Mouse (Mus musculus) 3134 (cell line): Measurements from ENCODE around the gene Lpxn.

ENCODE experiments used
- DNase-seq: peaks from one replicate; pipeline ENCODE4 v3.0.0-alpha.2; 2011; ENCODE audit warnings: low spot score; ENCODE audit not compliant: insufficient read length; ENCODE audit errors: extremely low read depth

Gene Lpxn

GRCm38 (mm10) chr19:12802830-12803229 lies 6.8 kb downstream of the Lpxn start:
- DNase-seq, result no peak

GRCm38 (mm10) chr19:12804237-12804636 lies 8.2 kb downstream of the Lpxn start:
- no peak for DNase-seq

DNA sequence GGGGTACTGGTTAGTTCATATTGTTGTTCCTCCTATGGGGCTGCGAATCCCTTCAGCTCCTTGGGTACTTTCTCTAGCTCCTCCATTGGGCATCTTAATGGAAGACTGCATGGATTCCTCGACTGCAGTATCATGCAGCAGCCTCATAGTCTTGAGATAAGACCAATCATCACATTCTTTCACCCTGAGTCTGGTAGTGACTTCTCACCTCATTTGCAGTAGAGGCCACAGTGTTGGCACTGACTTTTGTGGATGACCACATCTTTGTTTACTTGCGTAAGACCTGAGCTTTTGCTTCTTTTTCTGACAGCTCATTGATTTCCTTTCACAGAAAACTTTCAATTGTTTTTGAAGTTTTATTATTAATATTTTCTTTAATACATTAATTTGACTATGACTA lies 9.7 kb downstream of the Lpxn start:
- peak; percentile 6 for DNase-seq

DNA sequence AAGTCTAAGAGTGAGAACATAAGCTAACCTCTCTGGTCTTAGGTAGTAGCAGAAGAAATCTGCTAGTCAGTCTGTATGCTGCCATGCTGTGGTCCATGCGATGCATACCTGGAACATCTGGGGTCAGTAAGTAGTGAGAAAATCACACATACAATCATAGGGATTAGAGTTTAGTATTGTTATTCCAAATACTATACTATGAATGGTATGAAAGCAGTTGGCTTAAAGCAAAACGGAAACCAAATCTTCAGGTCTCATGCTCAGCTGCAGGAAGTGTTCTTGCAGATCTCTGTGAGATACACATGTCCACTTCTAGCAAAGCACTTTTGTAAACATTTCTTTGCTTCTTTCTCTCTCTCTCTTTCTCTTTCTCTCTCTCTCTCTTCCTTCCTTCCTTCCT lies 10.2 kb downstream of the Lpxn start:
- DNase-seq, result no peak

GRCm38 (mm10) chr19:12812644-12813364 lies 16.8 kb downstream of the Lpxn start:
- DNase-seq, result no peak

- no peak for DNase-seq
These were observed 17.9 kb downstream of the Lpxn start for GRCm38 (mm10) chr19:12813883-12814282.

DNA sequence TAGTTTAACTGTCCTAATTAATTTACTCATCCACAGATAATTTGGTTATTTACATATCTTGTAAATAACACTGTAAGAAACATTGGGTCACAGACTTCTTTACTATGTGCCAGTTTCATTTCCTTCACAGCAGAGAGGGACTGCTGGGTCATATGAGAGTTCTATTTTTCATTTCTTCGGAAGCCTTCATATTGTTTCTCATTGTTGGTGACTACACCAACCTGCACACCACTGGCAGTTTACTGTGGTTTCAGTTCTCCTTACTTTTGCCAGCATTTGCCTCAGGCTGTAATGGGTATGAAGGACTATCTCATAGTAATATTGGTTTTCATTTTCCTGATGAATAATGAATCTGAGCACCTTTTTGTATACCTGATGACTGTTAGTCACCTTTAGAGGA lies 22.5 kb downstream of the Lpxn start:
- DNase-seq, result no peak

GRCm38 (mm10) chr19:12820383-12820782 lies 24.4 kb downstream of the Lpxn start:
- no peak for DNase-seq

- DNase-seq, result no peak
These were observed 28.6 kb downstream of the Lpxn start for GRCm38 (mm10) chr19:12824549-12824948.

DNA sequence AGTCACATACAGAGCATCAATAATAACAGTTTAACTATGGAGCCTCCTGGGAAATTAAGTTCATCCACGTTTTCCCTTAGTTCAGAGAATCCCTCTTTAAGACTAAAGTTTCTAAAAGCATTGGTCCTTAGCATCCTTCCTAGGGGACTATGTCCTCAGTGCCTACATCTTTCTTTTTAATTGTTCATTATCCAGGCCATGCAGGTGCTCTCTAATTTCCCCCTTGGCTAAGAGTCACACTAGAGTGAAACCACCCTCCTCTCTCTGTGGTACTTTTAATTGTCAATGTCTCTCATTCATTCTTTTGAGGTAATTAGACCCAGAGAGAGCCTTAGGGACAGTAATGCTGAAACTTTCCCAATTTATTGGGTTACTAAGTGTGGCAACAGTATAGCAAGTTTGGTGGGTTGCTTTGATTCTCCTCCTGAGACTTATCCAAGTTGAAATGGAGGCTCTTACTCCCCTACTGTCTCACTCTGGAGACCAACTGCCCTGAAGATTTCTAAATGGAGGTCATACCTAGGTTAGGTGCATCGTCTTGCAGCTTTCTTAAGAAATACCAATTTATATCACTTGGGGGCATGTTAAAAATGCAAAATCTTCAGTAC lies 34.9 kb downstream of the Lpxn start:
- DNase-seq, result no peak

- no peak for DNase-seq
These were observed 35.6 kb downstream of the Lpxn start for GRCm38 (mm10) chr19:12831559-12831958.

GRCm38 (mm10) chr19:12833625-12834024 lies 37.6 kb downstream of the Lpxn start:
- peak; percentile 31 for DNase-seq

DNA sequence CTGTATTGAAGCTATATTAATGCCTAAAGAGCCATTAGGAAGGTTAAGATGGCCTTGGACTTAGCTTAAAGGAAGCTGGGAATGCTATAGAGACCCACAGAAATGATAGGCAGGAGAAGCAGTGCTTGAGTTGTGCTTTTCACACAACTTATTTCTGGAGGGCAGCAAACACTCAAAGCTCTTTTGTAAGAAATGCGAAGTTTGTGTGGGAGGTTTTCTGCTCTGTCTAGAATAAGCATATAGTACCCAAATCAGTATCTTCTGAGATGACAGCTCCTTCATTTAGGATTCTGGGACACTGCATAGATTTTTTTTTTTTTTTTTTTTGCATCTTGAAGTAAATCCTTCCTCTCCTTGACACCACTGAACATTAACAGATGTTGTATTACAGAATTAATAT lies 42.5 kb downstream of the Lpxn start:
- DNase-seq, result no peak

GRCm38 (mm10) chr19:12846382-12846781 lies 50.4 kb downstream of the Lpxn start, which contains the start of gene Gm5244:
Gene Gm5244, plus strand, starts transcription at chr19:12846682.
- DNase-seq, result no peak

DNA sequence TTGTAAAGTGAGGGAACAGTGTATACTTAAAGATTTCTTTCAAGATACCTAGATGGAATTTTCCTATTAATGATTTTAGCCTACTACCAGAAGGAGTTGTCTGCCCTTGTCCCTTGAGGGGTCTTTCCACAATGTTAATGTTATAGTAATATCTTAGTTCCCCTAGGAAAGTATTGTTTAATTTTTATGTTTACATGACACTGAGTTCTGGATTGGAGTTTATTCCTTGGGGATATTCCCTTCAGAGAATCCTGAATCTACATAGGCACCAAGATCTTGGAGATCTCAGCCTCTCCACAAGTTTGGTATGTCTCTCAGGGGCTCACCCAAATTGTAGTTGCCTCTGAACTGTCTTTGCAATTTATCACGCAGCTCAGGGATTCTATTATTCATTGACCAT lies 61.0 kb downstream of the Lpxn start, which contains the start of gene Olfr1444:
Olfr1444 (plus strand) TSS at position 301 of the 400 bp plus-strand sequence.
- no peak for DNase-seq
